Mouse (Mus musculus): ENCODE data around the gene Dock3.

DNA sequence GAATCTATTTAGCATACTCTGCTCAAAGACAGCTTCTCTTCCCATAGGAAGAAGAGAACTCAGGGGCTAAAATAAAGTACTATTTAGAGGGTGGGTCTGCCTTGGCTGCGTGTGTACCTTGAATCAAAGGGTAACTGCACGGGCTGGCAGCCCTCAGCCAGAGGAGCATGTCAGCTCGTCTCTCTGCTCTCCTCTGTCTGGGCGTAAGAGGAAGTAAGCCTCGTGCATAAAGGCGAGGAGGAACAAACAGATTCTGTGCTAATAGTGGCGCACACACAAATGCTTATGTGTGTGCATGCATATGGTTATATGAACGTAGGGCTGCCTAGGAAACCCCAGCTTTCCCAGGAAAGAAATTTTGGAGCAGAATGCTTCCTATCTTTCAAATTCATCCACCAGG lies 29.1 kb upstream of the Dock3 start:
- TF ChIP-seq CTCF (IDR thresholded peaks at IDR 0.05; ENCODE audit: low read depth, low read length) (no peak), POLR2A (IDR thresholded peaks at IDR 0.05; ENCODE audit: borderline replicate concordance, low read depth, low read length) (no peak)
